Comparison of ENCODE assay signal across 25 mouse cellular contexts in the genomic region with DNA sequence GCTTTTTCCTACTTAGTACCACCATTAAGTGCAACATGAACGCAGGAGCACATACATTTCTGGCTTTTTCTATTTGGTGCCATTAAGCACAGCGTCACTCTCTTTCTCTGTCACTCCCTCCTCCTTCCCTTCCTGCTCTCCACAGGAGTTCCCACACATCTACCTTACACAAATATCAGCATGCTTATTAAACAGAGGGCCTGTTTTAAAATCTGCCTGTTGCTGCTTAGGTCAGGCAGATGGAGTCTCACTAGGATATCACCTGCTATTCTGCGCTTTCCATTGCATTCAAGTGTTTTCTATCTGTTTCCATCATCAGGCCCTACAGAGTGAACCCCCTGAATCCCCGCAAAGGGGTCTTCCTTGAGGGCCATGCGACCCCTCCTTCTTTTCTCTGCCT.
"Had no signal": no experiment of that assay in that cellular context is flagged by ENCODE, and none has a peak within 500 bp of the region (broad histone marks: within the 10 kb centered on the region; RNA-seq: fewer than 3 reads in every experiment).

No protein-coding gene starts in this region.

- H3K36me3 ChIP-seq: embryonic facial prominence, embryonic 15.5 days; forebrain, embryonic 12.5 days had no signal

- DNase-seq: cerebellum, adult 9-11 months; cerebellum, postnatal 10 days; cerebellum, postnatal 14 days; forebrain, postnatal 0 days; gastrocnemius, postnatal 10 days; gastrocnemius, postnatal 14 days; gastrocnemius, postnatal 25 days; gastrocnemius, postnatal 36 days; heart, adult 11 months; heart, adult 18-20 months; heart, adult 2 months had no signal

- H3K9ac ChIP-seq: embryonic facial prominence, embryonic 12.5 days; embryonic facial prominence, embryonic 13.5 days; embryonic facial prominence, embryonic 15.5 days; forebrain, embryonic 12.5 days; forebrain, embryonic 13.5 days; forebrain, embryonic 15.5 days; forebrain, postnatal 0 days had no signal

- H3K4me2 ChIP-seq: embryonic facial prominence, embryonic 12.5 days; embryonic facial prominence, embryonic 13.5 days; embryonic facial prominence, embryonic 15.5 days; forebrain, embryonic 12.5 days; forebrain, embryonic 13.5 days; forebrain, embryonic 15.5 days; heart, embryonic 11.5 days had no signal

- H3K27ac ChIP-seq: embryonic facial prominence, embryonic 10.5 days; embryonic facial prominence, embryonic 12.5 days; embryonic facial prominence, embryonic 13.5 days; embryonic facial prominence, embryonic 15.5 days; forebrain, embryonic 10.5 days; forebrain, embryonic 12.5 days; forebrain, embryonic 13.5 days; forebrain, embryonic 15.5 days; gastrocnemius, adult 2 months; heart, adult 2 months had no signal

- ATAC-seq: forebrain, embryonic 13.5 days; forebrain, embryonic 14.5 days; forebrain, embryonic 15.5 days; forebrain, embryonic 16.5 days; forebrain, postnatal 0 days had no signal

- H3K4me3 ChIP-seq: embryonic facial prominence, embryonic 10.5 days; embryonic facial prominence, embryonic 12.5 days; embryonic facial prominence, embryonic 13.5 days; embryonic facial prominence, embryonic 15.5 days; erythroblast, embryonic 14.5 days; forebrain, embryonic 10.5 days; forebrain, embryonic 12.5 days; forebrain, embryonic 13.5 days; forebrain, embryonic 15.5 days; gastrocnemius, adult 2 months; heart, adult 2 months; heart, embryonic 10.5 days had no signal

- H3K4me1 ChIP-seq: forebrain, embryonic 13.5 days; forebrain, embryonic 15.5 days had no signal

- H3K9me3 ChIP-seq: embryonic facial prominence, embryonic 10.5 days; embryonic facial prominence, embryonic 12.5 days; embryonic facial prominence, embryonic 15.5 days; forebrain, embryonic 12.5 days; forebrain, embryonic 15.5 days; heart, embryonic 10.5 days had no signal

- H3K27me3 ChIP-seq: embryonic facial prominence, embryonic 12.5 days; embryonic facial prominence, embryonic 13.5 days; embryonic facial prominence, embryonic 15.5 days; forebrain, embryonic 12.5 days; forebrain, embryonic 13.5 days; forebrain, embryonic 15.5 days had no signal
